Mouse (Mus musculus) neutrophil, adult 5-6 weeks (primary cell): Measurements from ENCODE around the gene Hoxd8. TPM values are rescaled to one million over a fixed set of nuclear protein-coding genes. Genes with fewer than 3 reads are reported as not detected.

Experiments used
- ATAC-seq: fragments of 151-379, 151-347 bp; 2 replicates; pipeline ENCODE4 v1.8.0; 2017; ENCODE audit warnings: mild to moderate bottlenecking, moderate TSS enrichment; ENCODE audit not compliant: insufficient number of reproducible peaks, poor library complexity, low FRiP score, severe bottlenecking; ENCODE audit errors: extremely low read depth
- total RNA-seq: library from RNA; stranded (forward); fragments of 200-1000 nt; gene quantifications from 2 replicates; pipeline ENCODE4 v1.2.3, GENCODE M21; 2017

Gene Hoxd8
- total RNA-seq, 1 experiment from 2014 or later, result not detected

- ATAC-seq, result no peak
These were observed 3.2 kb downstream of the Hoxd8 start for GRCm38 (mm10) chr2:74707599-74707998.

DNA sequence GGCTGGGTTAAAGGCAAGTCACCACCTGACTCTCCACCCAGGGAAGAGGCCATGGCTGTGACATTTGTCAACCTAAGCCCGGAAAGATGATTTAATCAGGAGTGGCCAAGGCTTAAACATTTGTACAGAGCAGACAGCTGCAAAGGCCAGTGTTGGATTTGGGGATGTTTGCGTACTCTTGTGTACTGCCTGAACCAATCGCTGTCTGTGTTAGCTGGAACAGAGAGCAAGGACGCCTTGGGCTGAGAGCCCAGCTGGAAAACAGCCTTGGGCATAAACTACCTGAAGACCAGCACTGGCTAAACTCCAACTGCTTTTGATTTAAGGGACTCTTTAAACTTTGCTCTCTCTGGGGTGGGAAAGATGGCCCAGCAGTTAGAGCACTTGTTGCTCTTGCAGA, 4.3 kb downstream of the Hoxd8 start:
- no peak for ATAC-seq

DNA sequence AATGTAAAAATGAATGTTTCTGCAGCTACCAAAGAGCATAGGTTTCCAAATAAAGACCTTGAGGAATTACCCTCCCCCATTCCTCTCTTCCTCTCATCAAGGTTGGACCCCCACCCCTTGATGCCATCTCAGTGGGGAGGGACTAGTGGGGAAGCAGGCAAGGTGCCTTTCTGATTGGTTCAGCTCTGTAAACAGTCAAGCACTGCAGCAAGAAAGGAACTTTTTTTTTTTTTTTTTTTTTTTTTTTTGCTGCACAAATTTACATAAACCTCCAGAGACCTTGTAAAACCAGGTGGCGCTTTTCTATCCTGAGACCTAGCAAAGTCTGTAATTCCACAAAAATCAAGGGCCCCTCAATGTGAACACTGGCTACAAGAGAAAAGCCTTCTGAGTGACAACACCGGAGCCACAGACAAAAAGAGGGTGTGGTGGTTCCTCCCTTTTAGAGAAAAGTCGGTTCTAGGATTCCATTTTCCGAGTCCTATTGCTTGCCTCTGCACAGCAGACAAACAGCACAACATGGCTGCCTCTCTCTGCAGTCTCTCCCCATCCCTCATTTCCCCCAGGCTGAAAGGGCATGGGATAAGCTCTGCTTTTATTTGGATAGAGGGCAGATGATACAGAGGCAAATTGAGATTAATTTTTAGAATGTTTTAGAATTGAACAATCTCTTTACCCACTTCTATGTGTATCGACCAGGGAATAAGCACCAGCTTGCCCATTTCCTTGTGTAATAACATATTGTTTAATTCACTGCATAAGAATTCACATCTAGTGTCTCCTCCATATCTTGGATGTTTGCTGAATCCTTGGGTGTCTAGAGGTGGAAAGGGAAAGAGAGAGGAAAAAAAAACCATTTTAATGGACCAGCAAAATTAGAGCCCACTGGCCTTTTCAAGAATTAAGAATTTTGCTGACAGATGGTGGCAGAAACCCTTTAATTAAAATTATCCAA, 5.3 kb downstream of the Hoxd8 start:
- ATAC-seq, result no peak

DNA sequence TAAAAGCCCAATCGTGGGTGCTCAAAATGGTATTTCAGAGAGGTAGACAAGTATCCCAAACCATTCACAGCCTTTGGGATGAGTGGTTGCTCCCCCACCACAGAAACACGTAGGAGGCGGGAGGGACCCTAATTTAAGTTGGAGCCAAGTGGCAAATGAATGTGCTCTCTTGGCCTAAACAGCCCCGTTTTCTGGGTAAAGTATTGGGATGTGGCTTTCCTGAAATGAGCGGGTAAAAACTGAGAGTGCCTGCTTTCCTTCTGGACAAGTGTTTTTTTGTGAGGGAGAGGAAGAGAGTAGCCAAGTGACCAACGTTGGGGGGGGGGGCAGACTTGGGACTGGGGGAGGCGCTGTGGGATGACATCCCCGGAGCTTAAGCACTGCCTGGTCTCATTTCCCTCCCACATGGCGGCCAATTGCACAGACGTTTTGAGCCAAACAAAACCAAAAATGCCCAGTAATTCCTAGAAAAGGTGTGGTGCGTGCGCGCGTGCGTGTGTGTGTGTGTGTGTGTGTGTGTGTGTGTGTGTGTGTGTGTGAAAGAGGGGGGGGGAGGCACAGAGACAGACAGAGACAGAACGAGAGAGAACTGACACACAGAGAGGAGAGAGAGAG, 6.6 kb downstream of the Hoxd8 start:
- ATAC-seq, result no peak

- no peak for ATAC-seq
These were observed 7.6 kb downstream of the Hoxd8 start, which contains the start of the genes Hoxd3 and Hoxd4 for GRCm38 (mm10) chr2:74711721-74712621. Hoxd3 (plus strand) TSS chr2:74711927. Hoxd4 (plus strand) TSS chr2:74711929.

DNA sequence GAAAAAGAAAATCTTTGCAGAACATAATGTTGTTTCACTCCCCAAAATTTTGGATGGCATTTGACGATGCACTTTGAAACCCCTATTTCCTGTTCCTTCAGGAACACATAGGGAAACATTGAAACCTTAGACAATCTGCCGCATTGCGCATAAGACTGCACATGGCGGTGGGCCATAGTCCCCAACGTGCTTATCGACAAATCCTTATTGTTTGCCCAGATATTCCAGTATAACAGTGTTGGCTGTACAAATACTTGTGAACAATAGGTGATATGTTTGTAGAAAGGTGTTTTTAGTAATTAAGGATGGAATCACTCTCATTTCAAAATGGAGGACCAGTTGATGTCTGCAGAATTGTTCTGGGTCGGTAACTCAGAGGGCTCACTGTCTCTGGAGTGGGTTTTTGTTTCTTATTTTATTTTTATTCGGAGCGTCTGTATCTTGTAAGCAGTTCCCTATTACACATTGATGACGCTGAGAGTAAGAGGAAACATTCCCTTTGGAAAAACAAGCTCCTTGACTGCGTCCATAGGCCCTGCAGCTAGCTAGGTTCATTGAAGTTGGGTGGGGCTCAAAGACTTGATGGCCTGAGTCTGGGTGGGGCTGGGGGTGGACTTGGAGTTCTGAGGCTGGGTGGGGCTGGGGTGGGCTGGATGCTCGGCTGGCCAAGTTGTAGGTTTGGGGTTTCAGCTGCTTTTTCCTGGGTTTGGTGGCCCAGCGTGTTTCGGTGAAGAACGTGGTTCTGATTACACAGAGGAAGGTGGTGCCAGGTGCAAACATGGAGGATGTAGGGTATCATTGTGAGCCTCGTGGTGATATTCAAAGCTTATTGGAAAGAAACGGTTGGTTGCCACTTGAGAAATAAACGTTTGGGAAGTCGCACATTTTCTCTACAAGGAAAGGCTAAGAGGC, 9.1 kb downstream of the Hoxd8 start:
- ATAC-seq, result no peak

- no peak for ATAC-seq
These were observed 9.9 kb downstream of the Hoxd8 start for GRCm38 (mm10) chr2:74714156-74714789.

- ATAC-seq, result no peak
These were observed 10.5 kb downstream of the Hoxd8 start for GRCm38 (mm10) chr2:74714881-74715280.

GRCm38 (mm10) chr2:74715504-74716241, 11.3 kb downstream of the Hoxd8 start:
- ATAC-seq, result no peak

DNA sequence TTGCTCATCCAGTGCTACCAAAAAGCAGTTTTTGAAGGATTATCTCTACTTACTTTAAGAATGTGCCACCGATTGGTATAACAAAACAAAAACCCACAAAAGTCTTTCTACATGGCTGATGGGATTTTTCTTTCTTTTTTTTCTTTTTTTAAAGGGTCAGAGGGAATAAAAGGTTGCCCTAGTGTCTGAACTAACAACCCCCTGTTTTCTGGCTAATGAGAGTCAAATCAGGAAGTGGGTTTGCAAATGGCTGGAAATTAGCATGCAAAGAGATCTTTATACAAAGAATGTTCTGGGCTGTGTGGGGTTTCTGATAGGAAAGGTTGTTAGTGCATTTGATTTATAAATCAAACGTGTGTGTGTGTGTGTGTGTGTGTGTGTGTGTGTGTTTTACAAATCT, 16.0 kb downstream of the Hoxd8 start:
- no peak for ATAC-seq

DNA sequence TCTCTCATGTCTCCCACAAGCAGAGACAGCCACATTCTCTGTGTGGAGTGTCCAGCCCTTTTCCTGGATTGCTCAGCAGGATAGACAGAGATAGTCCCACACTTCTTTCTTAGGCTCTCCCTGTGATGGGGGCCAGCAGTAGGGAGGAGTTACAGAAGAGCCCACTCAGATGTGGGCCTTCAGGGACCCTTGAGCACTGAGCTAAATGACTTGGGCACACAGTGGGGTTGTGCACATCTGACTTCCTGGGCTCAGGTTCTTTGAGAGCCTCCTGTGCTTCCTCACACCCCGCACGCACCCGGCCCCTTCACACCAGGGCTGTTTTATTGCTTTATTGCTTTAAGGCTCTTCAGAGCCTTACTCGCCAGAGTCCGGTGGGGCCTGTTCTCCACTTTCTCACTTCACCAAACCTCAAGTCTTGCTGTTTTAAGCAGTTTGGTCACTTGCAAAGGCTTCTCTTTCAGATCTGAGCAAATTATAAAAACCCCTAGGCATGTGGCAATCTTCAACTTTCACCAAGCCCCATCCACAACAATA, 16.6 kb downstream of the Hoxd8 start:
- ATAC-seq, result no peak

DNA sequence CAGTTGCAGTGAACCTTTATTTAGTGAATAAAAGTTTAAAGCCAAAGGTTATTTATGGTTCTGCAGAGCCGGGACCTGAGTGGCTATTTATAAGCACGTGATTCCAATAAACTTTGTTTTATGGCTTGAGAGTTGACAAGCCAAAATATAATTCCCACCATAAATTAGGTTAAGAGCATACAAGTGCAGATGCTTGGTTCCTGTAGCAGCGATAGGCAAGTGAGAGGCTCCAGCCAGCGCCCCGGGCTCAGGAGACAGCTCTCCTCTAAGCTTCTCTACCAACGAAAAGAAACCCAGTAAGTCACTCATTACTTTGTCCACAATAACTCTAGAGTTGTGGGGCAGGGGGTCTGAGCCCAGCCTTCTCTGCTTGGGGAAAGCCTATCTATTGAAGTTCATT, 17.5 kb downstream of the Hoxd8 start:
- ATAC-seq, result no peak

DNA sequence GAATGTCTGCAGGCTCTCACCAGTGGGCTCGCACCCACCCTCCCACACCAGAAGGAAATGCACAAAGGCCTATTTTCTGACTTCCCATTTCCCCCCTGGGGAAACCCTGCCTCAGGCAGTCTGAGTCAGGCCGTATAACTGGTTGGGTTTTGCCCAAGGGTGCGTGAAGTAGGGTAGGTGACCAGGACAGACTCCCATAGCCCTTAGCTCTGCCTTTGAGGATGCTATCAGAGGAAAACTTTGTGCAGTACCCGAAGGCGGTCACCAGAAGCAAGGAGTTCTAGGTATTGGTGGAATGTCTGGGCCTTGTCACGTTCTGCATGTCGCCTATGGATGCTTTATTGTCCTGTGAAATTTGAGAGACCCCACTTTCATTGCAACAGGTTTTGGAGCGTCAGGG, 18.5 kb downstream of the Hoxd8 start:
- ATAC-seq, result no peak

- ATAC-seq, result no peak
These were observed 20.0 kb downstream of the Hoxd8 start for GRCm38 (mm10) chr2:74724244-74725015.

DNA sequence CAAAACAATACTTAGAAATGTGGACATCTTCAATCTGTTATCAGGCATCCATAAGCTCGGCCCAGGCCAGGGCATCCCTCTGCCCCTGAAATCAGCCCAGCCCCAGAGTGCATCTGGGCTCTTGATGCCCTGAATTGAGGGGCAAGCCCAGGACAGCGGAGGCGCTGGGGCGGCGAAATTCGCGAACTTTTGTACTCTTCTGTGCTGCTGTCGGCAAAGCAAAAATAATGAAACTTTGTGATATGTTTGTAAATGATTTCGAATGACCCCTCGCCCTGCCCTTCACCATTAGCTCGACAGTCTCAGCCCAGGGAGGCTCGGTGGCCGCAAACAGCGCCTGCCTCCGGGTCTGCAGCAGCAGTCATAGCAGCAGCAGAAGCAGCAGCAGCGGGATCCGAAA, 20.8 kb downstream of the Hoxd8 start:
- ATAC-seq, result no peak

GRCm38 (mm10) chr2:74726551-74726950, 22.1 kb downstream of the Hoxd8 start, which contains the start of gene Gm28230:
Gm28230 (plus strand) TSS chr2:74726728.
- no peak for ATAC-seq
